Mouse (Mus musculus): Measurements from ENCODE around the gene Hbb-y. TPM values are rescaled to one million over a fixed set of nuclear protein-coding genes. Genes with fewer than 3 reads are reported as not detected.
A peak's percentile ranks its signal among the peaks of the same experiment; 100 is the strongest.

The Hbb-y gene
- polyA plus RNA-seq (2012; rRNA removed) (361 and 394 TPM in 2 replicates), polyA plus RNA-seq (2014; fragmentation: Nextera tagmentation; extraction: Ambion mirVana) (543 and 665 TPM in 2 replicates)

DNA sequence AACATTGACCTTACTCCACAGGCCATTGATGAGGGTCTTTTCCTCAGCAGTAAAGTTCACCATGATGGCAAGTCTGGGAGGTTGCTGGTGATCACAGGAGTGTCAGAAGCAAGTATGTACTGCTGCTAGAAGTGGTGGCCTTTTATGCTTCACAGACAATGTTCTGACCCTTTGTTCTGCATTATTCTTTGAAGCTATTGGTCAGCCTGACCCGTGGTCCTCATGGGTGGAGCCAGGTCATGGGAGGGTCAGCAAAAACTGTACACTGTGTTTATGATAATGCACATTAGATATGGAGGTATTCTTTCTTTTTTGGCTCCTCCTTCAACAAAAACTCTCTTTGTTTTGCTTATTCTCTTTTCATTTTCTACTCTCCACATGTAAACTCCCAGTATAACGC is at the start of gene Hbb-y:
TSS of gene Hbb-y (minus strand) at position 127 of the 400 bp plus-strand sequence.
- H3K9ac ChIP-seq (replicated peaks) = peak within 1 kb of the TSS; percentile 13; the same call in 1 of the 2 replicates
- no peak for TF ChIP-seq EP300 (IDR thresholded peaks at IDR 0.05; ENCODE audit: low read depth)
- no peak for TF ChIP-seq CTCF (IDR thresholded peaks at IDR 0.05; ENCODE audit: low read depth)
- H3K4me3 ChIP-seq (ENCODE audit: insufficient read depth in 1 of 2, low read depth in 2 of 2, low read length in 2 of 2) = no peak within 1 kb of the TSS; a peak in 1 of 4 replicates
- DNase-seq (ENCODE audit: low read depth in 3 of 3, low spot score in 3 of 3) (no peak), ATAC-seq (ENCODE audit: insufficient read depth) (no peak)
- no peak within 1 kb of the TSS for H3K4me2 ChIP-seq (ENCODE audit: low read depth)
- 37% methylated on average over 2 of the region's 2 CpGs for WGBS (ENCODE audit: insufficient replicate concordance)
- H3K27me3 ChIP-seq (ENCODE audit: control insufficient read depth, insufficient read depth, low read length) = no peaks in the 10 kb centered on the region
- peak within 1 kb of the TSS; percentile 70 for H3K27ac ChIP-seq
- H3K4me1 ChIP-seq (replicated peaks; ENCODE audit: control insufficient read depth in 2 of 2, insufficient read depth in 2 of 2, low read length in 1 of 2) = peaks cover 30 to 34% of the 10 kb centered on the region in 2 experiments
- no peaks in the 10 kb centered on the region for H3K9me3 ChIP-seq (ENCODE audit: control insufficient read depth, low read length)
- H3K36me3 ChIP-seq (replicated peaks; ENCODE audit: control insufficient read depth, insufficient read depth, low read depth) = no peaks in the 10 kb centered on the region

DNA sequence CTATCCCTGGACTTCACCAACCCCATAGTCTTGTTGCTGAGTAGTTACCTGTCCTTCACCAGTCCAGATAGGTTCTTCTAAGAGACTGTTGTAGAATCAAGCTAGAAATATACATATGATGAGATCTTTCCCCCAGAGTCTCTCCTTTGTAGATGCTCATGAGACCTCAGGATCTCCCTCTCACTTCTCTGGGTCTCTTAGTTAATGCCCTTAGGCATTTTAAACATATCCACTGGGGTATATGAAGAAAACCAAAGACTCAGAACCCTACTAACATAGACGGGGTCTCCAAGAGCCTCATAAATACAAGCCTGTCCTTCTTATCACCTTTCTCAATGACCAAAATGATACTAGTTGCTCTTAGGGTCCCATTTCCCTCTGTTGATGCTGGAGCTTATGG is 41.4 kb upstream of the Hbb-y start, which contains the start of gene Olfr64:
TSS of gene Olfr64 (minus strand) at position 101 of the 400 bp plus-strand sequence.
- TF ChIP-seq EP300 (IDR thresholded peaks at IDR 0.05; ENCODE audit: low read depth) (no peak), CTCF (IDR thresholded peaks at IDR 0.05; ENCODE audit: low read depth) (no peak)
- DNase-seq (ENCODE audit: low read depth in 3 of 3, low spot score in 3 of 3) = no peak
- no peak within 1 kb of the TSS for H3K9ac ChIP-seq (replicated peaks)
- H3K36me3 ChIP-seq (replicated peaks; ENCODE audit: control insufficient read depth, insufficient read depth, low read depth) = no peaks in the 10 kb centered on the region
- H3K4me1 ChIP-seq (replicated peaks; ENCODE audit: control insufficient read depth in 2 of 2, insufficient read depth in 2 of 2, low read length in 1 of 2) = no peaks in the 10 kb centered on the region
- H3K27me3 ChIP-seq (ENCODE audit: control insufficient read depth, insufficient read depth, low read length) = no peaks in the 10 kb centered on the region
- no peak within 1 kb of the TSS for H3K4me2 ChIP-seq (ENCODE audit: low read depth)
- H3K27ac ChIP-seq = no peak within 1 kb of the TSS
- no peak within 1 kb of the TSS for H3K4me3 ChIP-seq (ENCODE audit: insufficient read depth in 1 of 2, low read depth in 2 of 2, low read length in 2 of 2)
- H3K9me3 ChIP-seq (ENCODE audit: control insufficient read depth, low read length) = no peaks in the 10 kb centered on the region
- WGBS (ENCODE audit: insufficient replicate concordance) = 51% methylated on average over 1 of the region's 1 CpGs
- no peak for ATAC-seq (ENCODE audit: insufficient read depth)

DNA sequence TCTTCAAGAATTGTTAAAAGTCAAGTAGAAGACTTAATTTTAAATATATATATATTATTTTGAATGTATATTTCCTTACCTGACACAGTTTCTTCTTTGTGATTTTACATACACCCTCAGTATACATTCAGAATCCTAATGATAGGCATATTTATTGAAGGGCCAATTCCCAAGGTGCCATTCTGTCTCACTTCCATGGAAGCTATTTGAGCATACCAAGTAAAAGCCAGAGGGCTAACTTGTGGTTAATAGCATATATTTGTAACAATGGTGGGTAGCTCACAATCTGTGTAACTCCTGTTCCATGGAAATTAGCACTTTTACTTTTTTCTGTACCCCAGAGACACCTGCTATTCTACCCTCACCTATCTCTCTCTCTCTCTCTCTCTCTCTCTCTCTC is 33.1 kb upstream of the Hbb-y start, which contains the start of gene Olfr66:
TSS of gene Olfr66 (minus strand) at position 101 of the 400 bp plus-strand sequence.
- H3K9ac ChIP-seq (replicated peaks) = no peak within 1 kb of the TSS
- no peaks in the 10 kb centered on the region; a peak in 2 of 4 replicates for H3K4me1 ChIP-seq (replicated peaks; ENCODE audit: control insufficient read depth in 2 of 2, insufficient read depth in 2 of 2, low read length in 1 of 2)
- H3K27me3 ChIP-seq (ENCODE audit: control insufficient read depth, insufficient read depth, low read length) = no peaks in the 10 kb centered on the region
- no peak within 1 kb of the TSS for H3K27ac ChIP-seq
- no peaks in the 10 kb centered on the region for H3K36me3 ChIP-seq (replicated peaks; ENCODE audit: control insufficient read depth, insufficient read depth, low read depth)
- DNase-seq (ENCODE audit: low read depth in 3 of 3, low spot score in 3 of 3) (no peak), ATAC-seq (ENCODE audit: insufficient read depth) (no peak)
- no peak within 1 kb of the TSS for H3K4me2 ChIP-seq (ENCODE audit: low read depth)
- H3K4me3 ChIP-seq (ENCODE audit: insufficient read depth in 1 of 2, low read depth in 2 of 2, low read length in 2 of 2) = no peak within 1 kb of the TSS
- no peaks in the 10 kb centered on the region for H3K9me3 ChIP-seq (ENCODE audit: control insufficient read depth, low read length)
- TF ChIP-seq CTCF (IDR thresholded peaks at IDR 0.05; ENCODE audit: low read depth) = no peak
- no peak for TF ChIP-seq EP300 (IDR thresholded peaks at IDR 0.05; ENCODE audit: low read depth)

DNA sequence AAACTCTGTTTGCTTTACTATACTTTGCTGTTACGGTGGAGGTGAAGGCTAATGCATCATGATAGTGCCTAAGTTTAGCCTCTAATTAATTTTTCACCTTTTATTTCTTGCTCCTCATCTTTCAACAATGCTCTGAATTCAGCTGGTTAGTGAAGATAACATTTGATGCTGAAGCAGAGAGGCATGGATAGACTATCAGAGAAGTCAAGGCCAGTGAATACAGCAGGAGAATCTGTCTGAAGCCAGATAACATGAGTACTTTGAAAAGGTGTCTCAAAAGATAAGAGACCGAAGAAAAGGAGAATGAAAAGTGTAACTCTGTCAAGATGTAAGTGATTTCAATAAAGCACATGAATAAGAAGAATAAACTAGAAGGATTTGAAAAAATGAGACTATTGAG is 24.1 kb upstream of the Hbb-y start:
- Histone ChIP-seq H3K4me2 (ENCODE audit: low read depth) (peak overlapping the region; percentile 33), H3K27me3 (ENCODE audit: control insufficient read depth, insufficient read depth, low read length) (no peaks in the 10 kb centered on the region), H3K4me1 (replicated peaks; ENCODE audit: control insufficient read depth in 2 of 2, insufficient read depth in 2 of 2, low read length in 1 of 2) (peaks cover 43 to 44% of the 10 kb centered on the region in 2 experiments), H3K27ac (peak overlapping the region; percentile 92), H3K36me3 (replicated peaks; ENCODE audit: control insufficient read depth, insufficient read depth, low read depth) (no peaks in the 10 kb centered on the region), H3K9me3 (ENCODE audit: control insufficient read depth, low read length) (no peaks in the 10 kb centered on the region), H3K4me3 (ENCODE audit: insufficient read depth in 1 of 2, low read depth in 2 of 2, low read length in 2 of 2) (no peak overlapping the region), H3K9ac (replicated peaks) (no peak overlapping the region; the same call in 1 of the 2 replicates)
- TF ChIP-seq CTCF (IDR thresholded peaks at IDR 0.05; ENCODE audit: low read depth) = no peak
- TF ChIP-seq EP300 (IDR thresholded peaks at IDR 0.05; ENCODE audit: low read depth) = peak; percentile 100
- ATAC-seq (ENCODE audit: insufficient read depth) = peak; percentile 92
- peak in 2 of 3 experiments; percentile 89 to 92 for DNase-seq (ENCODE audit: low read depth in 3 of 3, low spot score in 3 of 3)
- WGBS (ENCODE audit: insufficient replicate concordance) = 12% methylated on average over 2 of the region's 2 CpGs

DNA sequence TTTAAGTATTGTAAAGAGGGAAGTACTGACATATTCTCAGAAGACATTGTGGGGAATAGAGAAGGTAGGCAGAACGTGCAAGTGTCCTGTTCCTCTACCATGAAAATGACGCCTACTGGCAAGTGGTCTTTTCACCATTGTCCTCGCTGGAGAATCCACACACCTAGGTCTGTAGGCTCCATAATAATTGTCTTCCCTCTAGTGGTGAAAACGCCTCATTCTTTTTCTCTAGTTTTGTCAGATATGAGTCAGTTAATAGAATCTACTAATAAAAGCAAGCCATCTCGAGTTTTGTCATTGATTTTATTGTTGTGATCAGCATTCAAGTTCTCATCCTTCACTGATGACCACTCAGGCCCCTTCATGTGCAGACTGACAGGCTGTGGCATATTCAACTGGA is 21.4 kb upstream of the Hbb-y start:
- H3K4me1 ChIP-seq (replicated peaks; ENCODE audit: control insufficient read depth in 2 of 2, insufficient read depth in 2 of 2, low read length in 1 of 2) = peaks cover 58% of the 10 kb centered on the region in 2 experiments

More for the DNA sequence above, 21.4 kb upstream of the Hbb-y start:
- Histone ChIP-seq H3K27me3 (ENCODE audit: control insufficient read depth, insufficient read depth, low read length) (no peaks in the 10 kb centered on the region), H3K9me3 (ENCODE audit: control insufficient read depth, low read length) (no peaks in the 10 kb centered on the region), H3K36me3 (replicated peaks; ENCODE audit: control insufficient read depth, insufficient read depth, low read depth) (no peaks in the 10 kb centered on the region), H3K4me2 (ENCODE audit: low read depth) (peak overlapping the region; percentile 33), H3K4me3 (ENCODE audit: insufficient read depth in 1 of 2, low read depth in 2 of 2, low read length in 2 of 2) (no peak overlapping the region), H3K27ac (peak overlapping the region; percentile 90), H3K9ac (replicated peaks) (peak overlapping the region; percentile 49)
- DNase-seq (ENCODE audit: low read depth in 3 of 3, low spot score in 3 of 3) (no peak), ATAC-seq (ENCODE audit: insufficient read depth) (no peak)
- peak; percentile 59 for TF ChIP-seq CTCF (IDR thresholded peaks at IDR 0.05; ENCODE audit: low read depth)
- TF ChIP-seq EP300 (IDR thresholded peaks at IDR 0.05; ENCODE audit: low read depth) = no peak
- WGBS (ENCODE audit: insufficient replicate concordance) = 19% methylated on average over 5 of the region's 5 CpGs
